Mouse (Mus musculus): ENCODE measurements around the gene Myh9. TPM values are rescaled to one million over a fixed set of nuclear protein-coding genes. Genes with fewer than 3 reads are reported as not detected.

Gene Myh9
- polyA plus RNA-seq, 2 experiments from 2014 or later = 243 to 280 TPM

- ATAC-seq = no peak
Measured at GRCm38 (mm10) chr15:77827794-77828193, 14.2 kb downstream of the Myh9 start.

DNA sequence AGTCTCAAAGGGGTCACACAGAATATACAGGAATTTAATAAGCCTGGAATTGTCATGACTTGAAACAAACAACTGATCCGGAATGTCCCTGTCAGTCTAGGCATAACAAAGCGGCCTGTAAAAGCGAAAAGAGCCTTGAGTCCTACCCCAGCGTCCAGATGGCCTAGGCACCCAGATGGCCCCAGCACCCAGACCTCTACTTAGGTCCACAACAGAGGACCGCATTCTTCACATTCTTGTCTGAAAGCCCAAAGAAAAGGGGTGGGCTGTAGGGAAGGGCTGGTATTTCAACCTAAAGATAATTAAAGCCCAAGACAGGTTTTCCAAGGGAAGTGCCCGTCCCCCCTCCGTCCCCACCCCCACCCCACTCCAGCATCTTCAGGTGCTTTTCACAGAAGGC is 14.6 kb downstream of the Myh9 start:
- no peak for ATAC-seq

DNA sequence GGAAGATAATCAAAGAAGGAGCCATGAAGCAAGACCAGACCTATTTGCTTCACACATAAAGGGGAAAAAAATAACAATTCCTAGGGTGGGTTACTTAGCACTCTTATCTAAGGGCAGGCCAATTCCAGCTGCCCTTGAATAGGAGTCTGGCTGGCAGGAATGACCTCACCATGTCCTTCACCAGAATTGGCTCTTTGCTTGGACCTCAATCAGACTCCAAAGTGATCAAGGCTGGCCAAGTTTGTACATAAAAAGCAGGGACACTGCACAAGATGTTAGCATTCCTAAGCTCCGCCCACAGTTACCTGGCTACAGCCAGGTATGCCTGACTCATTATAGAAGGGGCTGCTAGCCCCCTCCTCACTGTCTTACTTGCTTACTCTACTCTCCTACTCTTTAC is 16.6 kb downstream of the Myh9 start:
- ATAC-seq = no peak

DNA sequence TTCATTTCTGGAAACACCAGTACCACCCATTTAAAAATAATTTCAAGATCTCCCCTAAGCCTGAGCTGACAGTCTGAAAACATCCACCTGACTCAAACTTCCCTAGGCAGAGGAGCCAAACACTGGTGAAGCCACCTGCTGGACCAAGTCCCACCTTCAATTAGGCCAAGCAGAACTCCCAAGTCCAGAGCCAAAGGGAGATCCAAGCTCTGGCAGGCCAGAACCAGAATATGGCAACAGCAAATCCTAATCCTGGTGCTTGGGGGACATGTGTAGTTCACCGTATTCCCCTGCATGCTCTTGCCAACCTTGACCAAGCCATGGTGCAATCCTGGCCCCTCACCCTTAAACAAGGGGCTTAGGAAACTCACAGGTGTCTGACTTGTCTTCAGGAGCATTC is 17.7 kb downstream of the Myh9 start:
- ATAC-seq = no peak

- no peak for ATAC-seq
Measured at GRCm38 (mm10) chr15:77823634-77824033, 18.3 kb downstream of the Myh9 start.

DNA sequence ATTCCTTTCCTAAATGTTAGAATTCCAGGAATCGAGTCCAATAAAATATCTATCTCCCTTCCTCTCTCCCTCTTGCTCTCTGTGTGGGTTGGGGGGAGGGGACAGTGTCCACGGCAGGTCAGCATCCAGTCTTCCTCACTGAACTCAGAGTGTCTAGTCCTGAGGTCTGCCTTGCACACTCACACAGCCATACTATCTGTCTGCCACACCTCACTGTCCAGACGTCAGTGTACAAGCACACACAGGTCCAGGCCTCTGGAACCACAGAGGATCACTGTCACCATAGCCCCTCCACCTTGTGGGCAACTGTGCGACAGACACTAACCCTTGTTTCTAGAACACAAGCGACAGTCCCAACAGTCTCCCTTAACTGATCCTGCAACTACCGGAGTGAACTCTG is 18.8 kb downstream of the Myh9 start:
- ATAC-seq = no peak

GRCm38 (mm10) chr15:77822671-77823070 is 19.3 kb downstream of the Myh9 start:
- ATAC-seq = no peak

GRCm38 (mm10) chr15:77822057-77822466 is 19.9 kb downstream of the Myh9 start:
- ATAC-seq = no peak

- no peak for ATAC-seq
Measured at GRCm38 (mm10) chr15:77821424-77821823, 20.6 kb downstream of the Myh9 start.

GRCm38 (mm10) chr15:77820480-77821163 is 21.4 kb downstream of the Myh9 start:
- no peak for ATAC-seq

GRCm38 (mm10) chr15:77819894-77820387 is 22.0 kb downstream of the Myh9 start:
- ATAC-seq = peak; percentile 67

- ATAC-seq = no peak
Measured at GRCm38 (mm10) chr15:77818556-77819158, 23.3 kb downstream of the Myh9 start.

DNA sequence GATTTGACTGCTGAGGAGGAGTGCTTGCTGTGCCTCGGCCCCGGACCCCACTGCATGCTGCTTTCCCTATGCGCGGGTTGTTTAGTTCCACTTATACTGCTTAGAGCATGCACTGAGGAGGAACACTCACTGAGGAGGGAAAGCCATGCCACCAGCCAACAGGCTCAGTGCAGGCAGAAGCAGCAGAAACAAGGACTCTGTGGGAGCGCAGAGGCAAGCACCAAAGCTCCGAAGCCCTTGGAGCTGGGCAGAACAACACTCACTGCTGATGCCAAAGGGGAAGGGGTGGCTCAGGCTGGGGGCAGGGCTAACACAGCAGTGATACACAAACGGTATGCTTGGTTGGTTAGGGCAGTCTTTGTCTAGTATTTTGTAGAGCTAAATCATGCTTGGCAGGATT is 24.6 kb downstream of the Myh9 start:
- ATAC-seq = no peak

DNA sequence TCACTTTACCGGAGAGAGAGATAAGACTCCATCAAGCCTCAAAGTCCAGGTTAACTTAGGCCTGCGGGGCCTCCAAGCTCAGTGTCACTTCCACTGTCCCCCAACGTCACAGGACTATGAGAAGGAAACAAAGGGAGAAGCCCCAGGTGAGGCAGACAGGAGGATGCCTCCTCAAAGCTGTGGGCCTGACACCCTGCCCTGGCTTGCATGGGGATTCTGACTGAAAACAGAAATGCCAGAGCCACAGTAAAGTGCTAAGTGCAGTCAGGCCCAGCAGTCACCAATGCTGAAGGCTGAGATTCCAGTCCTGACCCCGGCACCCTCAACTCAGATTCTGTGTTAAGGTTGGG is 25.4 kb downstream of the Myh9 start:
- no peak for ATAC-seq

- peak; percentile 11 for ATAC-seq
Measured at GRCm38 (mm10) chr15:77815867-77816600, 25.9 kb downstream of the Myh9 start.

DNA sequence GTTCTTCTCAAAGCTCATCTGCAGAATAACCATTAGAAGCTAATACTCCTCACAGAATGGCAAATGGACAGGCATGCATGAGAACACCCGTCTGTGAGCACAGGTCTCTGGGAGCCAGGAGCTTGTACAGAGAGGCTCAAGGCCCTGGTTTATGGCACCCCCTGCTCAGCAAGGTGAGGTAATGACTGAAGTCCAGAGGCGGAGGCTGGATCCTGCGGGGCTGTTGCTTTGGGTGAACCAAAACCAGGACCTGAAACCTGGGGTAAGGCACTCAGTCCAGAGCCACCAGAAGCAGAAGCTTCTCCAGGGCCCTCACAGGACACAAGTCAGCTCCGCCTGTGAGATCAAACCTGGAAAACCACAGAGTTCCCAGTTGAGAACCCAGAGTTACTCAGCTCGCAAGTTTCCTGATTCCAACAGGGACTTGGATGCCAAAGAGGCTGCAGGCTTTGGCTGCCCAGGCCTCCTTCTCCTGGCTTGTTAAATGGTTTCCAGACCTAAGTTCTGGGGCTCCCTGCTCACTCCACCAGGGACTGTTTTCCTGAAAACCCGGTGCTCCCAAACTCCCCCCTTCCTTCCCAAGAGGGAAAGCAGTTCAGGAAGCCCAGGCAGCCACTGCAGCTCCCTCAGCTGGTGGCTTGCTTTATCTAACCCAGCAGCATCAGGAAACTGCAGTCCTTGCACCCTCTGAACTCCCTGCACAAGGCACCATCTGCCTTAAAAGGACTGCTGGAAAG is 28.2 kb downstream of the Myh9 start:
- no peak for ATAC-seq

DNA sequence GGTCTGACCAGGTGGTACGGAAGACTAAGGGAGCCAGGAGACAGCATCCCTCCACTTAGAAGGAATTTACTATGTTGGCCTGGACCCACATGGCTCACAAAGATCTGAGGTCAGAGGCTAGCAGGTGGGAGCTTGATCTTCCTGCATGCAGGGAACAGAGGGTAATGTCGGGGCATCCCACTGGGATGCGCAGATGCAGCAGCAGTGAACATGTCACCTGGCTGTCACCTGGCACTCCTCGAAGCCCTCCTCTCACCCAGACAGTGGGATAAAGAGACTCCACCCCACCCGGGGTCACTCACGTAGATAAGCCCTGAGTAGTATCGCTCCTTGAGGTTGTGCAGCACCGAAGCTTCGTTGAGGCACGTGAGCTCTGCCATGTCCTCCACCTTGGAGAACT is 29.4 kb downstream of the Myh9 start:
- no peak for ATAC-seq

GRCm38 (mm10) chr15:77811099-77811760 is 30.7 kb downstream of the Myh9 start:
- no peak for ATAC-seq

DNA sequence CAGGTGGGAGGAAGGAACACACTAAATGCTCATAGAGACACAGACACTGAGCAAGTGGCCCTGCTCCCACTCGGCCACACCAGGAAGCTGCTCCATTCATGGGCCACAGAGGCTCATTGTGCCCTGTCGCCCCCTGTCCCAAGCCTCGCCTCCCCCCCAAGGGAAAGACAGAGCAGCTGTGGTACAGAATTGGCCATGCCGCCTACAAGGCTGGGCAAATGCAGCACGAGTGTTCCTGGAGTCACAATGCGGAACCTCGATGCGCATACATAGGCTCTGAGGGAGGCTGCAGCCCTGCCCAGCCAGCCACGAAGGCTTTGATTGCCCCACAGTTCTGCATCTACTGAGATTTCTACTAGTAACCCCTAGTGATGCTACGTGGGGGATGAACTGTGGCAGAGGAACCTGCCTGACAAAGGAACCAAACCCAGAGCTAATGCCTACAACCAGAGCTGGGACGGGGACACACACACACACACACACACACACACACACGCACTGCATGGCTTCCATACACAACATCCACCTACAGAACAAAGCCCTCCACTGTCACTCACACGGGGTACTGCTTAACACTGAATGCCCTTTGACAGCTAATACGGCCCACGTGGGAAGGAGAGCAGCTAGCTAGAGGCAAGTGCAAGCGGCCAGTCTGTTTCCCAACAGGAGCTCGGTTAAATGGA is 31.4 kb downstream of the Myh9 start:
- ATAC-seq = no peak

DNA sequence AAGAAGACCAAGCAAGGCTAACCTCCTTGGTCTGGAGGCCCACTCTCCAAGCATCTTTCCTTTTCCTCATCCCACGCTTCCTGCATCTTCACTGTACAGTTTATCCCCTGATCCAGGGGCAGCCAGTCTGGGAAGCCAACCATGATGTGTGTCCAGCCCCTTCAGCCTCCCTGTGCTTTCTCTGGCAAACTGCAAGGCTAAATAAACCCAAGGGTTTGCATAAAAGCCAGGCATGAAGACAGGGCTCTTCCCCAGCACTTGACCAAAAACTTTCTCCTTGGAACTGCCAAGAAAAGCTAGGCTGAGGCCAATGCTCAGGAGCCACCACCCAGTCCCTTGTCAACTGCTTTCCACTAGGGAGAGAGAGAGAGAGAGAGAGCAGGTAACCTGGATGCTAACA is 32.5 kb downstream of the Myh9 start:
- no peak for ATAC-seq

DNA sequence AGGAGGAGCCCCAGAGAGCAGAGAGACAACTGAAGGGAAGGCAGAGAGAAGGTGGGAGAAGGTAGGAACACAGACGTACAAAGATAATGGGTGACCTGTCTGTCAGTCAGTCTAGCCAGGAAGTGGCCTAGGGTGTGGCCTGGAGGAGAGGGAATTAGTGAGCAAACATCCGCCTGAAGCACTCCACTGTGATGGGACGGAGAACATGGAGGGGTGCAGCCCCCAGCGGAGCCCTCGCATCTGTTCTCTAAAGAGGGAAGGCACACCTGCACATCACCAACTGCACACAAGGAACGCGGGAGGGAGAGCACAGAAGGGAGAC is 34.8 kb downstream of the Myh9 start:
- ATAC-seq = peak; percentile 58

DNA sequence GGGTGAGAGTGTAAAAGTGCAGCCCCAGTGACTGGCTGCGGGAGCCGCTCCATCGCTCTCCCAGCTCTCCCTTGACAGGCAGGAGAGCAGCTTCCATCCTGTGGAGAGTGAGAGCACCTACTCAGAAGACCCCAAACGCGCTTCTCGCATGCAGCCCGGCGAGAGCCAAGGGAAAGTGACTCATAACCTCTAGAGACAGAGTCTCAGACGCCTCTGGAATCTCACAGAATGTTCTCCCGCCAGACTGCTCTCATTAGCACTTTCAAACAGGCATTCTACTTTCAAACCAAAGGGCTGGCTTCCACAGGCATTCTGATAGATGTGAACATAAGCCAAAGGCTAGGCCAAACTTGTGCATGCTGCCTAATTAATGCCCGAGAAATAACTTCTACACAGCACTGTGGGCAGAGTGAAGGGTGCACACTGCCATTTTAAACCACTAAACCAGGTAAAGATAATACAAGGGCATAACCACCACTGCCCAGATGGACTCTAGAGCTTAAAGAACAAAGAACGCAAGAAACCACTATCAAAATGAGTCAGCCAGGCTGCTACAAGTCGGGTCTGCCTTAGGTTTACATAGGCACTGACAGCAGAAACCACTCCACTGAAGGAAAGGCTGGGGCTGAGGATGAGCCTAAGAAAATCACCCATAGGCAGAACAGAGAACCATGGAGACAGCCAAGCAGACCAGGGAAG is 35.3 kb downstream of the Myh9 start:
- no peak for ATAC-seq
